Mouse (Mus musculus): Measurements from ENCODE around the gene Olfr984.

The Olfr984 gene

DNA sequence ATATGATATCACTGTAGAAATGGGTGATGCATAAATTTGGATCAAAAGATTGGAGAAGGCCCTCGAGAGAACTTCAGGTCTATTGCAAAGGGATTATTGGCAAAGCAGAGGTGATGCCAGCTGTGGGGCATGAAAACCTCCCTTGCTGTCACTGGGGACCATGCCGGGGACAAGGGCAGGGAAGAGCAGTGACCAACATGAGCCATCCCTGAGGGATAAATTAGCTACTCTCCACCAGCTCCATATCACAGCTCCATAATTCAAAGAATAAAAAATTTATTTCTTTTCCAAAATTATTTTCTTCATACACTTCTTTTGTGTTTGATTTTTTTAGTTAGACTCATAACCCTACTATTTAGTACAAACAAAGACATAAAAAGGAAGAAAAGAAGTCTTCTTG, at the start of gene Olfr984:
TSS of gene Olfr984 (minus strand) at position 101 of the 400 bp plus-strand sequence.
- DNase-seq (ENCODE audit: low spot score in 2 of 2), result no peak

DNA sequence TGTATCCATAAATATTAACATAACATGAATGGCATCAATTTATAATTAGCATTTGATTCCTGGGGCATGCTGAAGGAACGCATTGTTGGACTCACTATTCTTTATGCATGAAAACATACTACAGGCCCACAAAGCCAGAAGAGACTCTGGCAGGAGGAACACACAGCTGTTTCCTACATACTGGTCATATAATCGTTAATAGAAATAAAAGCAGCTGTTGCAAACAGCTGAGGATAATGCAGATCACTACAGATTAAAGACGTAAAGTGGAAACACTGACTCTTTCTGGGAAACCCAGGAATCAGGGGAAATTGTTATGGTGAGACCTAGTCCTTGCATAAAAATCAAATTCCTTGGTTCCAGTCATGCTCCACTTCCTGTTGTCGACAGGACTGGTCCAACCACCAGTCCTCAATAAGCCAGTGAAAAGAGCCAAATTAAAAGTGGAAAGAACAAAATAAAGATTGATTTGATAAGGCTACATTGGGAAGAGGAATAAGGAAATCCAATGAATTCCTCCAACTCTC, 41.2 kb upstream of the Olfr984 start:
- no peak for DNase-seq (ENCODE audit: low spot score in 2 of 2)

DNA sequence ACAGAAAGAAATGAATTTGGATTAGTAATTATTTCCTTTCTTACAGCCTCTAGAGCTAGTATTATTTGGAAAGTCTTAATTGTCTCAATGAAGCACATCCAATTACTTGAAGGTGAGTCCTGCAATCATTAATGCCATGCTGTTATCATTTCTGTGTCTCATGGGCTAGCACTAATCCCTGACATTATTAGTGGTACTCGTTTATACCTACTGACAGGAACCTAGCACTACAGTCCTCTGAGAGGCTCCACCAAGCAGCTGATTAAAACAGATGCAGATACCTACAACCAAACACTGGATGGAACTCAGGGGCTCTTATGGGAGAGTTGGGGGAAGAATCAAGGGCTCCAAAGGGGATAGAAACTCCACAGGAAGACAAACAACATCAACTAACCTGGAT, 27.5 kb upstream of the Olfr984 start:
- no peak for DNase-seq (ENCODE audit: low spot score in 2 of 2)

DNA sequence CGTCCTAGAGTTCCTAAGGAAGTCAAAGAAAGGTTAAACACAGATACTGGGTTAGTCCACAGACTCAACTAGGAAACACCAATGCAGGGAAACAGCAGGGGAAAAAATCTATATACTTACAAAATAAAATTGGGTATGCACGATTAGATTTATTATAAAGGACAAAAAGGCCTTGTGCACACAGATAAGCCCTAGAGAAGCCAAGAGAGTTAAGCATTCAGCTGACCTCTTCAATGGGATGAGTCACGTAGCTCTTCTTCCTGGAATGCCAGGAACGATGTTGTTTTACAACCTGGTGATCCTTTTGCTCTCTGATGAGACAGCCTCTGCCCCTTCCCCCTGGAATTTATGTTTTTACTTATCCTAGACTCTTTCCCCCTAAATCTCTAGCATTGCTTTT, 25.5 kb upstream of the Olfr984 start:
- no peak for DNase-seq (ENCODE audit: low spot score in 2 of 2)

DNA sequence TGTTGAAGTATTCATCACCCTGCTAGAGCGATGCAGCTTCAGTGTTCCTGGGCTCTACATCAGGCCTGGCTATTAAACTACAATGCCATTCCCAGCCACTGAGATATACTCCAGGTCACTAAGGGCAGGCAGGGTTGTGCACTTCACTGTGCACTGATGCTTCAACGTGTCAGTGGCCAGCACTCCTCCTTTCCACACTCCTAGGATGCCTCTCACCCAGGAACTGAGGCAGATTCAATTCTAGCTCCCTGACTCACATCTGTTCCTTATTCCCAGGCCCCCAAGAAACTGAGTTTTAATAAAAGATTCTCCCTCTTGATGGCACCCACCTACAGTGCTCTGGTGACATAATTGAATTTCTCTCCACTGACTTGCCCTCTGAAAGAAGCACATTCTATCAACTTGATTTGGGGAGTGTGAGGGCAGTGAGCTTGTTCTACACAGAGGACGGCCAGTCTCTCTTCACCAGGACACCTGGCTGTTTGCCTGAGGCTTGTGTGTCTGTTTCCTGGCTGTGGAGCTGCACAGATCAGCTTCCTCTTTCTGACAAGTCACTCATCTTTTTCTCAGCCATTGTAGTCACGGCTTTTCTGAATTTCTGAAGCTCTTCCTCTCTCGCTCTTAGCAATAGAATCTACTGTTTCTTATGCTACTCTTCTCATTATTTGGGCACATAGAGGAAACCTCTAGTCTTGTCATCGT, 23.1 kb upstream of the Olfr984 start:
- DNase-seq (ENCODE audit: low spot score in 2 of 2), result no peak

DNA sequence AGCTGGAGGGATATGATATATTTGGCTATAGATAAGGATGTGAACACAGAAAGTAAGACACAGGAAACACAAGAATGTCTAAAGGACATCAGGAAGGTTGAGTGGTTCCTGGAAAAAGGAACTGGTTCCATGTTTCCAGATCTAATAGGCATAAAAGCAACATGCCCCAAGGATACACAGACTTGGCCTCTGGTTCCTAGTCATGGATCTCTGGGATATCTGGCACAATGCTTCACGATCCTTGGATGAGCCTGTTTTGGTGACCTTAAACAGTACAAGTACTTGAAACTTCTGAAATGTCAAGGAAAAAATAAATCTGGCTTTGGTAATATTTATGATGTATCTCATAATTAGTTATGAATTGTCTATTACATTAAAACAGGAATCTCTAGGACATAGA, 16.6 kb upstream of the Olfr984 start:
- no peak for DNase-seq (ENCODE audit: low spot score in 2 of 2)

DNA sequence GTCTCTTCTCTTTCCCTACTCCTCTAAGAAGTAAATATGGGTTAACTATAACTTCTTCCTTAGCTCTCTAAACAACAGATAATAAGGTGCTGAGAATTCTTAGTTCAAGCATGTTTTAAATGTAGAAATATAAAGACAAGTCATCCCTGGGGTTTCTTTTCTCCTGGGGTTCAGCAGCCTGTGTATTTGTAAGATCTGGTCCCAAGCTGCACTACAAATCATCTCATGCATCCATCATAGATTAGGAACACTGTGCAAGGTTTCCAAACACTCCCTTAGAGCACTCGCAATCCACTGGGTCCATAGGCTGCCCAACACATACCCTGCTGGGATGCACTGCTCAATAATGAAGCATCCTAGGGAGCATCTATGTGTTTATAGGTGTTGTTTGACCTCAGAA, 16.1 kb upstream of the Olfr984 start, which contains the start of gene Olfr985:
TSS of gene Olfr985 (minus strand) at position 101 of the 400 bp plus-strand sequence.
- DNase-seq (ENCODE audit: low spot score in 2 of 2), result no peak

DNA sequence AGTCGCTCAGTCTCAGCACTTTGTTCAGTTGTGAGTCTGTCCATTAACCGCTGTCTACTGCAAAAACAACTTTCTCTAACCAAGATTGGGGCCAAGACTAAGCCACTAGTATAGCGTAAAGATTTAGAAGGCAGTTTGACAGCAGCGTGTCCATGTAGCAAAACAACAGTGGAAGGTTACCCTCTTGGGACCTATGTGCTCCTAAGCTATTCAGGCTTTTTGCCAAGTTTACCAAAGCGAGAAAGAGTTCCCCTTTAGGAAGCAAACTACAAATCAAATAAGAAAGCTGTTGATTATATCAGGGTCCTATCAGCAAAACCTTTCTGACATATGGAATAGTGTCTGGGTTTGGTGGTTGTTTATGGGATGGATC, 3.3 kb upstream of the Olfr984 start:
- DNase-seq (ENCODE audit: low spot score in 2 of 2), result no peak

DNA sequence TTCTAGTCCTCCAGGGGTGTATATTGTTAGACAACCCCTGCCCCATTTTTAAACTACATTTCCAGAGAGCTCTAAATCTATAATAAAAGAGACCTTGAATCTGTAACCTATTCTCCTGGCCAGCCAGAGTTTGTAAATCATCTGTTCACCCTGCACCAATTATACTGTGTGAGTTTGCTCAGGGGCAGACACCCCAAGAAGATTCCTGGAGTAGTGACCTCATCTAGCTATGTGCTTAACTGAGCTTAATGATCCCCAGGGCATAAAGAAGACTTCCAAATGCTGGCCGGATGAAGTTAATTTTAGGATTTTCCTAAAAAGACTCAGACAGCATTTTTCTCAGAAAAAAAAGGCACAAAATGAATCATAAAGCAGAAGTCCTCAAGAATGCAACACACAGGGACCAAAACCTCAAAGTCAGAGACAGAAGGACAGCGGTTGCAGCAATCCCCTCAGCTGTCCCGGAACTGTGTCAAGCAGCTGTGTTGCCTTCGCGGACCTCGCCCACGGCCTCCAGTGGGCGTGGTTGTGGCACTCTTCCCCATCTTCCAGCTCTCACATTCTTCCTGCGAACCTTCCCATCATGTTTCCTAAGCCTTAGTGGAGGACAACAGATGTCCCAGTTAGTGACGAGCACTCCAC, 2.8 kb upstream of the Olfr984 start:
- peak in 1 of 2 experiments; percentile 11 for DNase-seq (ENCODE audit: low spot score in 2 of 2)

DNA sequence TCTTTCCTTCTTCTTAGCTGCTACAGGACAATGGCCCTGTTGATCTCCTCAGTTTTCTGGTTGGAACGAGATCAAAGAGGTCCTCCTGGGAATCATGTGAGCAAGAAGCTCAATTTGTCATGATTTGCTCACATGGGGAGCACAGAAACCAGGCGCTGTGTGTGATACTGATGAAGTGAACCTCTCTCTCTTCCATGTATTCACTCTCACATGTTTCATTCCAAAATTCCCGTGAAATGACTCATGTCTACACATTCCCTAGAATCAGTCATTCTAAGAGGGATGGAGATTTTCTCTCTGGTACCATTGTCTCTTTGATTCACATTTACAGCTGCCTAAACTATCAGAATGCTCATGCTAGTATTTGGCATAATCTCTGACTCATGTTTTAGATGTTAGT, 19.2 kb downstream of the Olfr984 start:
- no peak for DNase-seq (ENCODE audit: low spot score in 2 of 2)

DNA sequence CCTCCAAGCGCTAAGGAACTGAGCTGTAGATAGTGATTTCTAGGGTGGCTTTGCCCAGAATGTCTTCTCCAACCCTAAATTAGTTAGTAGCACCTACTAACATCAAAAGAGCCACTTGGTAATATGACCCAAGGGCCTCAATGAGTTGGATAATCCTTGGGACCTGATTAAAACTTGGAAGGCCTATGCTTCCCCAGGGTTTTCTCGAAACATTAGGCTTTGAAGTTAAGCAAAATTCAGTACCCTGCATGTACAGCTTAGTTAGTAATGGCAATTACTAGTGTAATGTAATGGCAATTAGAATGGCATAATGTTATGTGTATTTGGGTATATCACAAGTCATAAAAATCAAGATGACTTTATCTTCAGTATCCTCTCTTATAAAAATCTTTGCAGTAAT, 20.5 kb downstream of the Olfr984 start, which contains the start of gene Olfr983:
TSS of gene Olfr983 (minus strand) at position 101 of the 400 bp plus-strand sequence.
- DNase-seq (ENCODE audit: low spot score in 2 of 2), result no peak

DNA sequence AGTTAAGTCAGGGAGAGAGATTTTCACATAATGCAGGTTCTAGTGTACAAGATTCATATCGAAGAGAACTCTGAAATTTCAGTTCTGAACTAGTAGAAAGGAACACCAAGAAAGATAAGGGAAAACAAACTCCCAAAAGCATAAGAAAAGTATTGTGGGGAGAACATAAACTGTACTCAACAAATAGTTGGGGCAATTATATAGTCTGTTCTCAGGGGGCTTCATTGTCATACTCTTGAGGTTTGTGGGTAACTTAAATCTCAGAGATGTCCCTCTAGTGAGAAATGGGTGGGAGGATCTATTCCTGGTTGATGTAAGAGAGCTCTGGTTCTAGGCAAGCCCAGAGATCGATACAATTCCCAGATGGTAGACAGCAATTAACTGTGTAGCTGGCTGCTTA, 40.5 kb downstream of the Olfr984 start, which contains the start of gene Olfr982:
TSS of gene Olfr982 (plus strand) at position 301 of the 400 bp plus-strand sequence.
- DNase-seq (ENCODE audit: low spot score in 2 of 2), result no peak

DNA sequence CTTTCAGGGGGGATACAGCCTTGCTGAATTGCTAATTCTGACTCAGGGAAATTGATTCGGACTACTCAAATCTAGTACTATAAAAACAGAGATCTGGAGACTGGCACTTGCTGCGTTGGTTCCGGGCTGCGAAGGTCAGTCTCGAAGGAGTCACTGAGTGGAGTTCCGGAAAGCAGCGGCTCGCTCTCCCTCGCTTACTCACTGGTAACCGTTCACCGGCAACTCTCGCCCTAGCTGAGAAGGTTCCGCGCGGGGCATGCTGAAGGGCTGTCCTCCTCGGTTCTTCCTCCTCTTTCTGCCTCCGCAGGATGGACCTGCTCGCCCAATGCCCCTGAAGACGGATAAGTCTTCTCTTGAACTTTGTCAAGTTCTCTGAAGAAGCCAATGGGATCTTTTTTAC, 63.9 kb downstream of the Olfr984 start:
- no peak for DNase-seq (ENCODE audit: low spot score in 2 of 2)
